Mouse (Mus musculus) megakaryocyte, embryonic 14.5 days (primary cell): ENCODE measurements around the gene Ranbp3. TPM values are rescaled to one million over a fixed set of nuclear protein-coding genes. Genes with fewer than 3 reads are reported as not detected.
A peak's percentile ranks its signal among the peaks of the same experiment; 100 is the strongest.

Experiments
- H3K27me3 ChIP-seq: replicated peaks from 2 replicates; pipeline ENCODE3; 2012; ENCODE audit warnings: inconsistent platforms
- H3K36me3 ChIP-seq: replicated peaks from 2 replicates; pipeline ENCODE3; 2012; ENCODE audit warnings: low read length, inconsistent platforms, mixed read lengths
- H3K4me1 ChIP-seq: 2 replicates; pipeline ENCODE4 v1.6.1; 2012; ENCODE audit warnings: inconsistent platforms
- H3K4me3 ChIP-seq: replicated peaks from 2 replicates; pipeline ENCODE3; 2012; ENCODE audit warnings: moderate library complexity, mild to moderate bottlenecking, inconsistent platforms
- H3K9me3 ChIP-seq: 2 replicates; pipeline ENCODE4 v1.6.1; 2012; ENCODE audit warnings: inconsistent platforms
- FLI1 ChIP-seq: IDR thresholded peaks from 2 replicates; pipeline ENCODE4 v1.6.1; 2012; ENCODE audit warnings: low read length, inconsistent platforms, mixed read lengths
- GATA1 ChIP-seq: IDR thresholded peaks from 3 replicates; pipeline ENCODE4 v1.6.1; 2012; ENCODE audit warnings: mixed read lengths, low read length, inconsistent platforms, borderline replicate concordance
- polyA plus RNA-seq: library from polyadenylated mRNA; stranded (reverse); fragments of >175 nt; gene quantifications from 2 replicates; pipeline ENCODE4 v1.2.3, GENCODE M21; 2012; ENCODE audit warnings: low replicate concordance; ENCODE audit not compliant: insufficient read depth

Ranbp3 gene
- polyA plus RNA-seq, 1 experiment = 73.0 TPM

DNA sequence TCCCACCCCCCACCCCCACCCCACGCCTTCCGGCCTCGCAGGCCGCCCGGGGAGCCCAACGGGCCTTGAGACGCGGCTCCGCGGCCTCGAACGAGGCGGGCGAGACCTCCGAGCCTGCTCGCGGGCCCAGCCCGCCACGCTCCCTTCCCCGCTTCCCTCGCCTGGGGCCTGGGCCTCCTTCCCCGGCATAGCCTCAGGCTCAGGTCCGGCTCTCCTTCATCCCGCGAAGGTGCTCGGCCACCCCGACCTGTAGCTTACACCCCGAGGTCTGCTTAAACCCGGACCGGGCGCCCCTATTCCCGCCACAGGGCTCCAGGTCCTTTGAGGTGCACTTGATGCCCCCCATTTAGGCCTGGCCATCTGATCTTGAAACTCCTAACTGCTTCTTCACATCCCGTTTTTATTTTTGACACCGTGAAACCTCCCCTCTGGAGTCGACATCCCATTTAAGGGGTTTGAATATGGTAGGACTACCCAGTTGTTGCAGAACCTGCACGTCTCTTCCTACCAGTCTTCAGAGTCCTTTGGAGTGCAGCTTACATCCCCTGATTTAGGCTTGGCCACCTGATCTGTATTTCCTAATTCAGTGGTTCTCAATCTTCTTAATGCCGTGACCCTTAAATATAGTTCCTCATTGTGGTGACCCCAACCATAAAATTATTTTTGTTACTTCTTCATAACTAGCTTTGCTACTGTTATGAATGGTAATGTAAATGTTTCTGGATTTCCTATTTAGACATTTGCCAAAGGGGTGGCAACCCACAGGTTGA, 738 bp downstream of the Ranbp3 start:
- peak overlapping the region; percentile 95 for H3K4me3 ChIP-seq
- no peaks in the 10 kb centered on the region for H3K9me3 ChIP-seq
- TF ChIP-seq FLI1 (no peak), GATA1 (no peak)
- peaks cover 31% of the 10 kb centered on the region for H3K36me3 ChIP-seq
- peaks cover 5% of the 10 kb centered on the region for H3K27me3 ChIP-seq
- H3K4me1 ChIP-seq = peaks cover 63% of the 10 kb centered on the region

DNA sequence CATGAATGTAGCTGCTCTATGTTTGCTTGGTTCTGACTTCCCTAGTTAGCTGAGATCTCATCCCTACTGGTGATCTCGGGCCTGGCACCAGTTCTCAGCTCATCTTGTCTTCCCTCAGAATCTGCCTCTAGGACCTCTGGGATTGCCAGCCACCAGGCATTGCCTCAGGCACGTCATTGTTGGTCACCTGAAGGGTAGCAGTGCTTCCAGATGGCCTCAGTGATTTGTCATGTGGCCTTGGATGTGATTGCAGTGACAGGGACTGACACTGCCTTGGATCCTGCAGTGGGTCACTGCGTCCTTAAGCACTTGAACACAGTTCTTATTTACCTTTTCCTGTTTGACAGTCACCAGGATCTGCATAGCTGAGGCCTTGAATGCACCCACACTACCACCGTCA, 8.7 kb downstream of the Ranbp3 start:
- Histone ChIP-seq H3K4me3 (no peak overlapping the region), H3K4me1 (peaks cover 96% of the 10 kb centered on the region), H3K27me3 (no peaks in the 10 kb centered on the region), H3K36me3 (peaks cover 94% of the 10 kb centered on the region), H3K9me3 (no peaks in the 10 kb centered on the region)
- no peak for TF ChIP-seq FLI1

DNA sequence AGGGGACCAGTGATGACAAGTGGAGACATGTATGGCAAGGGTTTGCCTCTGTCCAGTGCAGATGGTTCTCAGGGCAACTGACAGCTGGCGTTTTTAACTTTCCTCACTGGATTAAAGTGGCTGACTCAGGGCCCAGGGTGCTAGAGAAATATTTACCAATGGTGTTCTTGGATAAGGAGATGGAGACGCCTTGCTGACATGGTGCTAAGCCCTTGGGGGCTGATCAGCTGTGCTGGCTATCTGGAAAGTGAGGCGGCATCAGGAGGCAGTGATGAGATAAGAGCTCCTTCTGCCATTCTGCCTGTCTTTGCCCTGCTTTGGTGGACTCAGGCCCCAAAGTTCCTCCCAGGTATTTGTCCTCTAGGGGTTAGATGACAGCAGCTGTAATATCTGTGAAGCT, 9.8 kb downstream of the Ranbp3 start:
- Histone ChIP-seq H3K36me3 (peaks cover 94% of the 10 kb centered on the region), H3K4me1 (peaks cover 96% of the 10 kb centered on the region), H3K9me3 (no peaks in the 10 kb centered on the region), H3K4me3 (no peak overlapping the region), H3K27me3 (no peaks in the 10 kb centered on the region)
- TF ChIP-seq FLI1 (no peak), GATA1 (no peak)

DNA sequence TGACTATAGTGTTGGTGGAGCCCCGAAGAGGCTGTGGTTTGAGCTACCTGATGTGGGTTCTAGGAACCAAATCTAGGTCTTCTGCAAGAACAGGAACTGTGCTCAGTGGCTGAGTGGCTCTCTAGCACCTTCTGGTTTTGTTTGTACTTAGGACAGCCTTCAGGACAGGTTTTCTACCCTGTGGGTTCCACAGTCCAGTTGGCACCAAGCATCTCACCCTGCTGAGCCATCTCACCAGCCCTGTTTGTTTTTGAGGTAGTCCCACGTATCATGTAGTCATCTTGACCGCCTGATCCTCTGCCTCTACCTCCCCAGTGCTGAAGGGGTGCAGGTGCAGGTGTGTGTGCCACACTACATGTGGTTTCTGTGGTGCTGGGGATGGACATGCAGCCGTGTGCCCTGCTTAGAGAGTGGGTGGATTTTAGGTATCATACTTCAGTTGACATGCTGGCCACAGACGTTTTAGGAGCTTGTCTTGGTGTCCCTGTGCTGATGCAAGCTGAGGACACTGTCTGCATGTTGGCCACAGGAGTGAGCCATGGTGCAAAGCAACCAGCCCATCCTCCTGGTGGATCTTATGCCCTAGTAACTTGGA, 10.5 kb downstream of the Ranbp3 start:
- TF ChIP-seq GATA1 (no peak), FLI1 (no peak)
- no peaks in the 10 kb centered on the region for H3K9me3 ChIP-seq
- H3K27me3 ChIP-seq = no peaks in the 10 kb centered on the region
- peaks cover 99% of the 10 kb centered on the region for H3K36me3 ChIP-seq
- peaks cover 100% of the 10 kb centered on the region for H3K4me1 ChIP-seq
- no peak overlapping the region for H3K4me3 ChIP-seq

DNA sequence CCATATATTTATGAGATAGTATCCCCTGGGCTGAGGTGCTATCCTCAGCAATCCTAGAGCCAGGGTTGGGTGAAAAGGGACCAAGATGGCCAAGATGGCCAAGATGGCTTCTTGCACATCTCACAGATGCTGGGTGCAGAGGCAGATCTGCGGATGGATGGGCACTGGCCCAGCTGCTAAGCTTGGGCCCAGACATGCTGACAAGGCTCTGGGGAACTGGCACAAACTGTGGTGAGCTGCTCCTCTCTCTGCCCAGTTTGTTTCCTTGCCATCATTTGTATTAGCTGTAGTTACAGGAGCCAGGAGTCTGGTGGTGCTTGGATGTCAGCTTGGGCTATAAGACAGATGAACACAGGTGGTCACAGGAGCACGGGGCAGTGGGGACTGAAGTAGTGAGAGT, 11.6 kb downstream of the Ranbp3 start:
- TF ChIP-seq GATA1 = no peak
- TF ChIP-seq FLI1 = no peak
- Histone ChIP-seq H3K27me3 (no peaks in the 10 kb centered on the region), H3K4me3 (no peak overlapping the region), H3K9me3 (no peaks in the 10 kb centered on the region), H3K4me1 (peaks cover 93% of the 10 kb centered on the region), H3K36me3 (peaks cover 99% of the 10 kb centered on the region)

GRCm38 (mm10) chr17:56686801-56687200, 13.7 kb downstream of the Ranbp3 start:
- Histone ChIP-seq H3K27me3 (no peaks in the 10 kb centered on the region), H3K36me3 (peaks cover 99% of the 10 kb centered on the region), H3K9me3 (no peaks in the 10 kb centered on the region), H3K4me3 (no peak overlapping the region), H3K4me1 (peaks cover 83% of the 10 kb centered on the region)
- TF ChIP-seq FLI1 = no peak

DNA sequence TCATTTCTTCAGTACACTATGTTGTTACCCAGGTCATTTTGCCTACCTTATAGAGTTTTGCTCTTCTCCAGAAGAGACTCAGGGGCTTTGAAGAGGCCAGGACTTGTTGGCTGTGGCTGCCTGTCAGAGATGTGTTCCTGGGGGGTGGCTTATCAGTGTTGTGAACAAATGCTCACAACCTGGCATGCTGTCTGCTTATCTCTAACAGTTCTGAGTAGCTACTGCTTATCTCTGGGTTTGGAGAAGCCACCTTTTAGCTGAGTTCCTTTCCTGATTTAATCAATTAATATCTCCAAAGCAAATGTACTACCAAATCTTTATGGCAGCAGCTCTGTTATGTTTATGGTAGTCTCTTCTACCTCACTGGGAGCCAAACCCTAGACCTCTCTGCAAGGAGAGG, 15.0 kb downstream of the Ranbp3 start:
- H3K36me3 ChIP-seq = peaks cover 99% of the 10 kb centered on the region
- H3K9me3 ChIP-seq = no peaks in the 10 kb centered on the region
- no peak overlapping the region for H3K4me3 ChIP-seq
- TF ChIP-seq FLI1 = no peak
- no peak for TF ChIP-seq GATA1
- no peaks in the 10 kb centered on the region for H3K27me3 ChIP-seq
- peaks cover 83% of the 10 kb centered on the region for H3K4me1 ChIP-seq

DNA sequence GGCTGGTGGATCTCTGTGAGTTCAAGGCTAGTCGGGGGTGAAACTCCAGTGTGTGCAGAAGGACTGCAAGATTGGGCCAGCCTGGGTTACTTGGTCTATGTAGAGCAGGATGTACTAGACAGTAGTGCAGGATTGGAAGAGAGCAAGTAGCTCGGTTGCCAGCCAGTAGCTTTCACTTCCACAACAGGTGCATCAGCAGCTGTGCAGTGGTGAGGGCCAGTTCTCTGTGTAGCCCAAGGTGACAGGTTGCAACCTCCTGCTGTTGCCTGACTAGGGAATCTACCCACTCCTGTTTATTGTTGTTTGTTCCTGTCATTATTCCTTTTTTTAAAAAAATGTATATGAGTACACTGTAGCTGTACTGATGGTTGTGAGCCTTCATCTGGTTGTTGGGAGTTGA, 15.6 kb downstream of the Ranbp3 start:
- Histone ChIP-seq H3K27me3 (no peaks in the 10 kb centered on the region), H3K36me3 (peaks cover 99% of the 10 kb centered on the region), H3K4me3 (no peak overlapping the region), H3K4me1 (peaks cover 83% of the 10 kb centered on the region), H3K9me3 (no peaks in the 10 kb centered on the region)
- no peak for TF ChIP-seq FLI1

GRCm38 (mm10) chr17:56693395-56693794, 20.3 kb downstream of the Ranbp3 start:
- TF ChIP-seq GATA1 = no peak
- no peak for TF ChIP-seq FLI1
- H3K4me3 ChIP-seq = peak overlapping the region; percentile 12
- peaks cover 47% of the 10 kb centered on the region for H3K4me1 ChIP-seq
- no peaks in the 10 kb centered on the region for H3K9me3 ChIP-seq
- H3K27me3 ChIP-seq = no peaks in the 10 kb centered on the region
- H3K36me3 ChIP-seq = peaks cover 98% of the 10 kb centered on the region

- TF ChIP-seq FLI1 (no peak), GATA1 (no peak)
- Histone ChIP-seq H3K4me1 (peaks cover 42% of the 10 kb centered on the region), H3K36me3 (peaks cover 98% of the 10 kb centered on the region), H3K4me3 (no peak overlapping the region), H3K27me3 (no peaks in the 10 kb centered on the region), H3K9me3 (no peaks in the 10 kb centered on the region)
Measured at GRCm38 (mm10) chr17:56693851-56694310, 20.8 kb downstream of the Ranbp3 start.

GRCm38 (mm10) chr17:56700451-56700850, 27.4 kb downstream of the Ranbp3 start:
- peaks cover 3% of the 10 kb centered on the region; the same call in 1 of the 2 replicates for H3K4me1 ChIP-seq
- TF ChIP-seq FLI1 (no peak), GATA1 (no peak)
- H3K9me3 ChIP-seq = no peaks in the 10 kb centered on the region
- no peak overlapping the region for H3K4me3 ChIP-seq
- peaks cover 98% of the 10 kb centered on the region for H3K36me3 ChIP-seq
- H3K27me3 ChIP-seq = no peaks in the 10 kb centered on the region
